Mouse (Mus musculus): ENCODE data around the gene Arg1.

Gene Arg1

DNA sequence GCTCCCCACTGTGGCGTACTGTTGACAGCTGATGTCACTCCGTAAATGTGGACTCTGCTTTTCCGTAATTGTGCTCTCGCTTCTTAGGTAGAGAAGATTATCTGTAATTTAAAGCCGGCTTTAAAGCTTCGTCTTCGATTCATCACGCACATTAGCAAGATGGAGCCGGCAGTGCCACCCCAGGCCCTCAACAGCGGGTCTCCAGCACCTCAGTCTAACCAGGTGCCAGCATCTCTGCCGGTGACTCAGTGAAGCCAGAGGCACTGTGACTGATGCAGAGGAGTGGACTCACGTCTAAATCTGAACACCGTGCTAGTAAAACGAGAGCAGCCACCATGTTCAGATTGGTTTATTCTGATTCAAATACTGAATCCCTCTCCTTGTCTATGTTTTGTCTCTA, 14.7 kb downstream of the Arg1 start:
- in situ Hi-C loops (cut with MboI, MseI), result no loop called here

DNA sequence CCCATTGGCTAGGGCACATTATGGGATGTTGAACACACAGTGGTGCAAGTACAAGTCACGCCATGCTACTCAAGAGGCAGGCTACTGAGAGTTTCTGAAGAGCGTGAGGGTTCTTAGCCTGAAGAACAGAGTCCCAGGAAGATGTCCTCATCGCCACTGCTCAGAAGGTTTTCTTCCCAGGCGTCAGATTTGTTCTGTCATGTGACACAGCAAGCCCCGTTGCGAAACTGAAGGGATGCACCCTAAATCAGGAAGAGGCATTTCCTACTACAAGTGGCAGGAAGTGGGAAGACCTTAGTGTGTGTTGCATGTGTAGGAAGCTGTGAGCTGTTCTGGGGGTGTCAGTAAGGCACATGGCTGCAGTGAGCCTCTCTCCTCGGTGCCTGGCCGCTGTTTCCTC, 16.1 kb downstream of the Arg1 start:
- in situ Hi-C loops (cut with MboI, MseI), result no loop called here

DNA sequence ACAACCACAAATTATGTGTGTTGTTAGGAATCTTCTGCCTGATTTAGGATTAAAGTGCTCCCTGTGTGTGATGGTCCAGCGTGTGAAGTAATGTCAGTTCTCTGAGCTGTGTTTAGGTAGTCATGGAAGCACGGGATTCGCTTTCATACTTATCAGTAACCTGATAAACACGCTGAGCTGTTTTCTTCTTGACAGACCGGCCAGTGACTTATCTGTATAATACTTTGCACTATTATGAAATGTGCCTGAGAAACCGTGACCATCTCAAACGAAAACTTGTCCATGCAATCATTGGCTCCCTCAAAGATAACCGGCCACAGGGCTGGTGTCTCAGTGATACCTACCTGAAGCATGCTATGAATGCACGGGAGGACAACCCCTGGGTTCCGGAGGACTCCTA, 21.7 kb downstream of the Arg1 start:
- in situ Hi-C loops (cut with MboI, MseI), result no loop called here

DNA sequence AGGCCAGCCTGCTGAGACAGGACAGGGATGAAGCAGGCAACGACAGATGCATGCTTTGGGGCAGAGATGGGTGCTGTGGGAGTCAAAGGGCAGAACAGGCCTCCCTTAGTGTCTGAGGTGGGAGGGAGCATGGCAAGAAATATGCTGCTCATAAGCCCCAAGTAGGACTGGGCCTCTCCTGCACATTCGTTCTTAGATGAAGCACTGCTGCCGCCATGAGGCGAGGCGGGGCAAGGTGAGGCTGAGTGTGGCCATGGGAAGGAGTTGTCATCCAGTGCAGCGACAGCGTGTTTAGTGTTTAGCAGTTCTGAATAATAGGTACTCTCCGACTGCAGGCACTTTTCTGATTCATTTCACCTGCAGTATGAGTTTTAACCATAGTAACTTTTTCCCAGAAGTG, 31.4 kb downstream of the Arg1 start:
- in situ Hi-C loops (cut with MboI, MseI), result no loop called here

DNA sequence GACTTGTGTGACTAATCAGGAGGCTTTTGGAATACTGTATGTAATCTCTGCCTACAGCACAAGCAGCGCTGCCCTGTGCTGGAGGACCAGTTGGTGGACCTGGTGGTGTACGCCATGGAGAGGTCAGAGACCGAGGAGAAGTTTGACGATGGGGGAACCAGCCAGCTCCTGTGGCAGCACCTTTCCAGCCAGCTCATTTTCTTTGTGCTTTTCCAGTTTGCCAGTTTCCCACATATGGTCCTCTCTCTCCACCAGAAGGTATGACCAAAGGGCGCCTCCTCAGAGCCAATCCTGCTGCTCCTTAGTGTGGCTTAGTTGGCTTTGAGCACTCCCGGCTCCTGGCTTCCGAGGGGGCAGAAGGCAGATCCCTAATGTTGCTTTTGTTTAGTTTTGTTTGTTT, 38.9 kb downstream of the Arg1 start:
- in situ Hi-C loops (cut with MboI, MseI), result no loop called here

DNA sequence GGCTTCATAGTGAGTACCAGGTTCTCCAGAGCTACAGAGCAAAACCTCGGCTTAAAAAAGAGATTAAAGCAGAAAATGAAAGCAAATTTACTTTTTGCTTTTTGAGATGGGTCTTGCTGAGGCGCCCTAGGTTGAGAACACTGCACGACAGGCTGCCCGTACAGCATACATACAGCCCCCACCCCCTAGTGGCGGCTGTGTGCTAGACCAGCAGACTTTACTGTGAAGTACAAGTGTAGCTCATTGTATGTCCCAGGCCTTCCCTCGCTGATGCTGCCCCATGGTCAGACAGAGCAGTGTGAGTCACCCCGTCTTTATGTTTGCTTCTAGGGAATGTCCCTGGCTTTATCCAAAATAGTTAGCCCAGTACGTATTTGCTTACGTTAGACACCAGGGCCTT, 41.3 kb downstream of the Arg1 start:
- in situ Hi-C loops (cut with MboI, MseI), result no loop called here

DNA sequence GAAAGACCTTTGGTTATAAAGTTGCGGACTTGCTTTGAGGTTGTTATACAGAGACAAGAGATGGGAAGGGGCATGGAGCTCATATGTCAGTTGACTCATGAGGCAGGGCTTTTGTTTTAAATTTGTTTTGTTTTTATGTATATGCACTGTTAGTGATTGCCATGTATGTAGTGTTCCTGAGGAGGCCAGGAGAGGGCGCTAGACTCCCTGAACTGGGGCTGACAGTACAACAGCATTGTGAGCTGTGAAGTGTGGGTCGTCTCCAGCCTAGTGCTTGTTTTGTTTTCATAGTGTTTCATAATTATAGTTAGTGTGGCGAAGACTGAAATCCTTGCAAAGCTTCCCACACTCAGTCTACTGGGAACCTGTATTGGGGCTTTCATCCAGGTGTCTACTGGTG, 53.7 kb downstream of the Arg1 start:
- in situ Hi-C loops (cut with MboI, MseI), result no loop called here

DNA sequence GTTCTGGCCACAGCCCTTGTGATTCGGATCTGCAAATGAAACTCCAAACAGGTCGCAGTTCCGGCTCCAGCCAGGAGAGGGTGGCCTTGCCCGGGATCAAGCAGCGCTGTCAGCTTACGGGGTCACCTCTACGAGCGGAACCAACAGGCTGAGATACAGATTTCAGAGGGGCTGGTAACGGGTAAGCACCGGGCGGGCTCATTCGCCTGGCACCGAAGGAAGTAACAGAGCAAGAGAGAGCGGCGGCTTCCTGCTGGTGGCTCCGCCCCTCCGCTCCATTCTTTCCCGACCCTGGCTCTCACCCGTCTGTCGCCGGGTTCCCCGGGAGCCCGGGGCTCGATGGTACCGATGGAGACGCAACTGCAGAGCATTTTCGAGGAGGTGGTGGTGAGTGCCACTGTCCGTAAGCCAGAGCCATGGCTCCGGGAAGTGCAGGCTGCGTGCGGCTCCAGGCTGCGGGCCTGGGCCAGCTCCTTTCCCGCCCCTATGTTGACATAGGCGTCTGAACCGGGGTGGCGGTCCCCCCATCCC, 57.5 kb downstream of the Arg1 start, which contains the start of gene Med23:
TSS of gene Med23 (plus strand) at position 227 of the 531 bp plus-strand sequence.
- in situ Hi-C loops (cut with MboI, MseI), result no loop called here
